In the genomic region with DNA sequence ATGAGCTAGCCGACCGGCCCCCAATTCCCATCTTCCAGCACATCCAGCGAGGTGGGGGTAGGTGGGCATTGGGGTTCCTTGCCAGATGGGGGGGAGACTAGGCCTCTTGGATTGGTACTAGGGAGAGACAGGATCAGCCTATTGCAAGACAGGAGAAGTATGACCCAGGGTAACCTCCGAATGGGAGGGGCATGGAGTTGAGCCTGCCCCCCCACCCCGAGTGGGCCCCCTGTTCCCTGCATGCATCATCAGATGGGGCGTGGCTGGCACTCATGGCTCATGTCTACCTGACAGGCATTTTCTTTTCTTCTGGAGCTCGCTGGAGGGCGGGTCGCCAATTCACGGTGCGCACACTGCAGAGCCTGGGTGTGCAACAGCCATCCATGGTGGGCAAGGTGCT, we compare ENCODE assay signal across 21 mouse cellular contexts. TPM values are rescaled to one million over a fixed set of nuclear protein-coding genes. Genes with fewer than 3 reads are reported as not detected.
DNase-seq lines count a peak whose midpoint lies in the region; ATAC-seq lines count a peak whose summit lies in the region.
"Had no signal": no experiment of that assay in that cellular context is flagged by ENCODE, and none has a peak within 500 bp of the region (broad histone marks: within the 10 kb centered on the region; RNA-seq: fewer than 3 reads in every experiment).

No protein-coding gene starts in this region.

- peak overlapping the region; percentile 22; the same call in 1 of the 2 replicates for H3K4me2 ChIP-seq in limb, embryonic 15.5 days
- H3K4me2 ChIP-seq in embryonic facial prominence, embryonic 15.5 days (replicated peaks): peak overlapping the region; percentile 34
- H3K4me2 ChIP-seq in intestine, embryonic 15.5 days (replicated peaks): peak overlapping the region; percentile 55
- peak overlapping the region; percentile 41 for H3K4me2 ChIP-seq in stomach, embryonic 15.5 days
- no peak overlapping the region for H3K4me2 ChIP-seq in kidney, embryonic 15.5 days
- H3K4me2 ChIP-seq: forebrain, embryonic 12.5 days; heart, embryonic 13.5 days; hindbrain, embryonic 12.5 days had no signal

- H3K4me1 ChIP-seq in limb, embryonic 15.5 days: peaks cover 43% of the 10 kb centered on the region
- H3K4me1 ChIP-seq in limb, embryonic 10.5 days: peaks cover 35% of the 10 kb centered on the region
- peaks cover 52% of the 10 kb centered on the region for H3K4me1 ChIP-seq in embryonic facial prominence, embryonic 15.5 days
- peaks cover 39% of the 10 kb centered on the region for H3K4me1 ChIP-seq in intestine, embryonic 15.5 days (replicated peaks)
- H3K4me1 ChIP-seq in stomach, embryonic 15.5 days: peaks cover 31% of the 10 kb centered on the region
- H3K4me1 ChIP-seq in kidney, embryonic 15.5 days: peaks cover 20% of the 10 kb centered on the region

- 81% methylated on average over 11 of the region's 11 CpGs for WGBS in limb, embryonic 15.5 days
- WGBS in limb, embryonic 10.5 days: 85% methylated on average over 11 of the region's 11 CpGs
- WGBS in embryonic facial prominence, embryonic 15.5 days: 73% methylated on average over 11 of the region's 11 CpGs
- WGBS in intestine, embryonic 15.5 days: 73% methylated on average over 11 of the region's 11 CpGs
- 70% methylated on average over 11 of the region's 11 CpGs for WGBS in stomach, embryonic 15.5 days
- 86% methylated on average over 11 of the region's 11 CpGs for WGBS in kidney, embryonic 15.5 days

- no peaks in the 10 kb centered on the region for H3K9me3 ChIP-seq in limb, embryonic 15.5 days
- no peaks in the 10 kb centered on the region for H3K9me3 ChIP-seq in limb, embryonic 10.5 days (replicated peaks)
- H3K9me3 ChIP-seq in embryonic facial prominence, embryonic 15.5 days (replicated peaks): no peaks in the 10 kb centered on the region
- H3K9me3 ChIP-seq in intestine, embryonic 15.5 days: no peaks in the 10 kb centered on the region
- H3K9me3 ChIP-seq in stomach, embryonic 15.5 days: no peaks in the 10 kb centered on the region
- H3K9me3 ChIP-seq in kidney, embryonic 15.5 days (replicated peaks): no peaks in the 10 kb centered on the region
- H3K9me3 ChIP-seq: forebrain, embryonic 12.5 days; heart, embryonic 13.5 days; hindbrain, embryonic 12.5 days had no signal

- 0 out of 2 replicates have a peak, but pooled peaks cover 4% of the 10 kb centered on the region for H3K36me3 ChIP-seq in limb, embryonic 15.5 days
- H3K36me3 ChIP-seq in limb, embryonic 10.5 days: no peaks in the 10 kb centered on the region
- no peaks in the 10 kb centered on the region; the same call in 1 of the 2 replicates for H3K36me3 ChIP-seq in embryonic facial prominence, embryonic 15.5 days
- no peaks in the 10 kb centered on the region for H3K36me3 ChIP-seq in intestine, embryonic 15.5 days
- no peaks in the 10 kb centered on the region for H3K36me3 ChIP-seq in stomach, embryonic 15.5 days
- H3K36me3 ChIP-seq in kidney, embryonic 15.5 days: no peaks in the 10 kb centered on the region
- H3K36me3 ChIP-seq: forebrain, embryonic 12.5 days; heart, embryonic 13.5 days; hindbrain, embryonic 12.5 days had no signal

- no peak overlapping the region for H3K9ac ChIP-seq in limb, embryonic 15.5 days
- no peak overlapping the region for H3K9ac ChIP-seq in embryonic facial prominence, embryonic 15.5 days
- H3K9ac ChIP-seq in intestine, embryonic 15.5 days: peak overlapping the region; percentile 34
- no peak overlapping the region for H3K9ac ChIP-seq in stomach, embryonic 15.5 days
- H3K9ac ChIP-seq in kidney, embryonic 15.5 days: no peak overlapping the region
- H3K9ac ChIP-seq: forebrain, embryonic 12.5 days; forebrain, postnatal 0 days; heart, embryonic 13.5 days; hindbrain, embryonic 12.5 days had no signal

- ATAC-seq in limb, embryonic 15.5 days (ENCODE audit: insufficient number of reproducible peaks, low FRiP score, low TSS enrichment, low read depth): no peak
- no peak for ATAC-seq in embryonic facial prominence, embryonic 15.5 days (ENCODE audit: insufficient number of reproducible peaks, low FRiP score, low TSS enrichment, low read depth)
- ATAC-seq in intestine, embryonic 15.5 days: peak; percentile 60
- peak; percentile 8; the same call in 1 of the 2 replicates for ATAC-seq in stomach, embryonic 15.5 days (ENCODE audit: insufficient read depth, low FRiP score, low read depth)
- ATAC-seq in kidney, embryonic 15.5 days (replicated peaks; ENCODE audit: low FRiP score): no peak
- ATAC-seq: forebrain, postnatal 0 days; hindbrain, postnatal 0 days had no signal

- DNase-seq in limb, embryonic 10.5 days (ENCODE audit: low spot score): no peak
- DNase-seq in spleen, postnatal 10 days (ENCODE audit: low spot score in 2 of 2): no peak
- DNase-seq in cerebellum, postnatal 25 days: no peak
- DNase-seq: adrenal gland, adult 2 months; adrenal gland, postnatal 25 days; cerebellum, adult 2 months; cerebellum, postnatal 36 days; forebrain, postnatal 0 days; gastrocnemius, postnatal 36 days; heart, adult 11 months; heart, postnatal 36 days had no signal

- peak overlapping the region; percentile 29 for H3K4me3 ChIP-seq in limb, embryonic 15.5 days
- no peak overlapping the region for H3K4me3 ChIP-seq in limb, embryonic 10.5 days
- H3K4me3 ChIP-seq in embryonic facial prominence, embryonic 15.5 days (replicated peaks): peak overlapping the region; percentile 33
- H3K4me3 ChIP-seq in intestine, embryonic 15.5 days (replicated peaks): peak overlapping the region; percentile 40
- peak overlapping the region; percentile 13 for H3K4me3 ChIP-seq in stomach, embryonic 15.5 days (replicated peaks)
- H3K4me3 ChIP-seq in kidney, embryonic 15.5 days (replicated peaks): no peak overlapping the region
- H3K4me3 ChIP-seq: forebrain, embryonic 12.5 days; heart, embryonic 13.5 days; hindbrain, embryonic 12.5 days had no signal

- H3K27ac ChIP-seq in limb, embryonic 15.5 days: peak overlapping the region; percentile 60
- no peak overlapping the region for H3K27ac ChIP-seq in limb, embryonic 10.5 days
- H3K27ac ChIP-seq in embryonic facial prominence, embryonic 15.5 days (replicated peaks): peak overlapping the region; percentile 79; the same call in 1 of the 2 replicates
- peak overlapping the region; percentile 92 for H3K27ac ChIP-seq in intestine, embryonic 15.5 days
- peak overlapping the region; percentile 45; the same call in 1 of the 2 replicates for H3K27ac ChIP-seq in stomach, embryonic 15.5 days
- H3K27ac ChIP-seq in kidney, embryonic 15.5 days: no peak overlapping the region
- H3K27ac ChIP-seq: forebrain, embryonic 12.5 days; heart, embryonic 13.5 days; hindbrain, embryonic 12.5 days; hindbrain, postnatal 0 days had no signal

- H3K27me3 ChIP-seq in limb, embryonic 15.5 days: no peaks in the 10 kb centered on the region
- H3K27me3 ChIP-seq in limb, embryonic 10.5 days (ENCODE audit: low read depth, poor library complexity, severe bottlenecking): peaks cover 31% of the 10 kb centered on the region
- H3K27me3 ChIP-seq in embryonic facial prominence, embryonic 15.5 days: no peaks in the 10 kb centered on the region
- no peaks in the 10 kb centered on the region; the same call in 1 of the 2 replicates for H3K27me3 ChIP-seq in intestine, embryonic 15.5 days (replicated peaks)
- no peaks in the 10 kb centered on the region for H3K27me3 ChIP-seq in stomach, embryonic 15.5 days (replicated peaks)
- H3K27me3 ChIP-seq in kidney, embryonic 15.5 days: peaks cover 15% of the 10 kb centered on the region

RNA-seq across cellular contexts. Expression of a gene that starts 1.5 kb away (rescaled TPM):
- 22.8 and 23.5 TPM in 2 replicates for polyA plus RNA-seq in limb, embryonic 15.5 days (2015; fragmentation: Nextera tagmentation; extraction: Ambion mirVana)
- not detected in 2 replicates for polyA plus RNA-seq in limb, embryonic 10.5 days (2016; fragmentation: Nextera tagmentation; extraction: Ambion mirVana)
- polyA plus RNA-seq in embryonic facial prominence, embryonic 15.5 days (2015; fragmentation: Nextera tagmentation; extraction: Ambion mirVana): 24.0 and 32.3 TPM in 2 replicates
- 23.5 and 25.8 TPM in 2 replicates for polyA plus RNA-seq in intestine, embryonic 15.5 days (2015; fragmentation: Nextera tagmentation; extraction: Ambion mirVana)
- 8.5 and 11.6 TPM in 2 replicates for polyA plus RNA-seq in stomach, embryonic 15.5 days (2015; fragmentation: Nextera tagmentation; extraction: Ambion mirVana)
- polyA plus RNA-seq in kidney, embryonic 15.5 days (2015; fragmentation: Nextera tagmentation; extraction: Ambion mirVana): 0.16 and 0.60 TPM in 2 replicates
- polyA plus RNA-seq: adrenal gland, adult 2 months; cerebellum, adult 2 months; forebrain, postnatal 0 days; heart, embryonic 13.5 days; heart, postnatal 0 days; hindbrain, postnatal 0 days had no signal

RNA-seq across cellular contexts. Expression of a gene that starts 2.7 kb away (rescaled TPM):
- 90.6 and 94.2 TPM in 2 replicates for polyA plus RNA-seq in limb, embryonic 15.5 days (2015; fragmentation: Nextera tagmentation; extraction: Ambion mirVana)
- 110 and 118 TPM in 2 replicates for polyA plus RNA-seq in limb, embryonic 10.5 days (2016; fragmentation: Nextera tagmentation; extraction: Ambion mirVana)
- 97.5 and 100 TPM in 2 replicates for polyA plus RNA-seq in embryonic facial prominence, embryonic 15.5 days (2015; fragmentation: Nextera tagmentation; extraction: Ambion mirVana)
- polyA plus RNA-seq in intestine, embryonic 15.5 days (2015; fragmentation: Nextera tagmentation; extraction: Ambion mirVana): 162 and 168 TPM in 2 replicates
- 109 and 115 TPM in 2 replicates for polyA plus RNA-seq in stomach, embryonic 15.5 days (2015; fragmentation: Nextera tagmentation; extraction: Ambion mirVana)
- 96.2 and 102 TPM in 2 replicates for polyA plus RNA-seq in kidney, embryonic 15.5 days (2015; fragmentation: Nextera tagmentation; extraction: Ambion mirVana)

RNA-seq across cellular contexts. Expression of a gene that starts 23.6 kb away (rescaled TPM):
- polyA plus RNA-seq in limb, embryonic 15.5 days (2015; fragmentation: Nextera tagmentation; extraction: Ambion mirVana): 2.6 and 3.1 TPM in 2 replicates
- polyA plus RNA-seq in limb, embryonic 10.5 days (2016; fragmentation: Nextera tagmentation; extraction: Ambion mirVana): 2.2 and 2.3 TPM in 2 replicates
- polyA plus RNA-seq in embryonic facial prominence, embryonic 15.5 days (2015; fragmentation: Nextera tagmentation; extraction: Ambion mirVana): 2.9 and 3.4 TPM in 2 replicates
- polyA plus RNA-seq in intestine, embryonic 15.5 days (2015; fragmentation: Nextera tagmentation; extraction: Ambion mirVana): 2.2 and 2.7 TPM in 2 replicates
- polyA plus RNA-seq in stomach, embryonic 15.5 days (2015; fragmentation: Nextera tagmentation; extraction: Ambion mirVana): 2.7 and 3.3 TPM in 2 replicates
- polyA plus RNA-seq in kidney, embryonic 15.5 days (2015; fragmentation: Nextera tagmentation; extraction: Ambion mirVana): 4.1 and 5.4 TPM in 2 replicates

RNA-seq across cellular contexts. Expression of a gene that starts 28.5 kb away (rescaled TPM):
- polyA plus RNA-seq in limb, embryonic 15.5 days (2015; fragmentation: Nextera tagmentation; extraction: Ambion mirVana): 3.2 and 4.1 TPM in 2 replicates
- 0.26 and 0.46 TPM in 2 replicates for polyA plus RNA-seq in limb, embryonic 10.5 days (2016; fragmentation: Nextera tagmentation; extraction: Ambion mirVana)
- 2.5 and 2.9 TPM in 2 replicates for polyA plus RNA-seq in embryonic facial prominence, embryonic 15.5 days (2015; fragmentation: Nextera tagmentation; extraction: Ambion mirVana)
- 20.1 and 20.5 TPM in 2 replicates for polyA plus RNA-seq in intestine, embryonic 15.5 days (2015; fragmentation: Nextera tagmentation; extraction: Ambion mirVana)
- polyA plus RNA-seq in stomach, embryonic 15.5 days (2015; fragmentation: Nextera tagmentation; extraction: Ambion mirVana): 12.3 and 13.0 TPM in 2 replicates
- 2.1 and 2.2 TPM in 2 replicates for polyA plus RNA-seq in kidney, embryonic 15.5 days (2015; fragmentation: Nextera tagmentation; extraction: Ambion mirVana)

RNA-seq across cellular contexts. Expression of a gene that starts 51.1 kb away (rescaled TPM):
- 7.1 and 10.4 TPM in 2 replicates for polyA plus RNA-seq in limb, embryonic 15.5 days (2015; fragmentation: Nextera tagmentation; extraction: Ambion mirVana)
- 0.16 and 0.56 TPM in 2 replicates for polyA plus RNA-seq in limb, embryonic 10.5 days (2016; fragmentation: Nextera tagmentation; extraction: Ambion mirVana)
- polyA plus RNA-seq in embryonic facial prominence, embryonic 15.5 days (2015; fragmentation: Nextera tagmentation; extraction: Ambion mirVana): 4.2 and 4.6 TPM in 2 replicates
- 0.81 and 0.85 TPM in 2 replicates for polyA plus RNA-seq in intestine, embryonic 15.5 days (2015; fragmentation: Nextera tagmentation; extraction: Ambion mirVana)
- 0.72 and 1.1 TPM in 2 replicates for polyA plus RNA-seq in stomach, embryonic 15.5 days (2015; fragmentation: Nextera tagmentation; extraction: Ambion mirVana)
- 0.60 and 1.2 TPM in 2 replicates for polyA plus RNA-seq in kidney, embryonic 15.5 days (2015; fragmentation: Nextera tagmentation; extraction: Ambion mirVana)

Comparison
In these comparisons a context has a peak if more than half of its experiments do, and no peak if none do; other contexts are left out.
1. H3K27ac ChIP-seq: peak in limb, embryonic 15.5 days (single experiment), embryonic facial prominence, embryonic 15.5 days (single experiment), intestine, embryonic 15.5 days (single experiment) and stomach, embryonic 15.5 days (single experiment); none in limb, embryonic 10.5 days (single experiment) and kidney, embryonic 15.5 days (single experiment).
2. H3K4me3 ChIP-seq: peak in limb, embryonic 15.5 days (single experiment), embryonic facial prominence, embryonic 15.5 days (single experiment), intestine, embryonic 15.5 days (single experiment) and stomach, embryonic 15.5 days (single experiment); none in limb, embryonic 10.5 days (single experiment) and kidney, embryonic 15.5 days (single experiment).
3. ATAC-seq: peak in intestine, embryonic 15.5 days (single experiment) and stomach, embryonic 15.5 days (single experiment); none in limb, embryonic 15.5 days (single experiment), embryonic facial prominence, embryonic 15.5 days (single experiment) and kidney, embryonic 15.5 days (single experiment).